Mouse (Mus musculus) layer of hippocampus, adult 11-12 months (tissue): ENCODE results near the gene Spats2.
"Not testable (repeated sequence)": the region's sequence is repeated elsewhere in the genome, so short reads cannot be mapped to it uniquely, and the experiment has no call there.

Source experiments
- DNase-seq: peaks from one replicate; pipeline ENCODE4 v3.0.0; 2022; ENCODE audit warnings: low spot score

Gene Spats2

DNA sequence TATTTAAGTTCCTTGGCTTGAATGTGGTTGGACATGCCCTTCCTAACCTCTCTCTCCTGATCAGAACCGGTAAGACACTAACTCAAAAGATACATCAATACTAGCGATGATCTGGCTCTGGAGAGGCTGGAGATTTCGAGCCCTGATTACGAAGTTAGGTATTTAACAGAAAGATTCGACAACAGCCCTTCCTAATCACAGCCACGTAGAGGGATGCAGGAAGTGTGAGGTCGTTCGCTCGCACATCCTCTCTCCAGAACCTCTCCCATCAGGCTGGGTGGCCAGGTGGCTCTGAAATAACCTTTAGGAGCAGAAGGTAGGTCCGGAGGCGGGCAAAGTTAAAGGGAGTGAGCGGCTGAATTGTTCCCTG is at the start of gene Spats2:
Gene Spats2 (plus strand): TSS at position 206 of the 370 bp plus-strand sequence.
- DNase-seq, result no peak

DNA sequence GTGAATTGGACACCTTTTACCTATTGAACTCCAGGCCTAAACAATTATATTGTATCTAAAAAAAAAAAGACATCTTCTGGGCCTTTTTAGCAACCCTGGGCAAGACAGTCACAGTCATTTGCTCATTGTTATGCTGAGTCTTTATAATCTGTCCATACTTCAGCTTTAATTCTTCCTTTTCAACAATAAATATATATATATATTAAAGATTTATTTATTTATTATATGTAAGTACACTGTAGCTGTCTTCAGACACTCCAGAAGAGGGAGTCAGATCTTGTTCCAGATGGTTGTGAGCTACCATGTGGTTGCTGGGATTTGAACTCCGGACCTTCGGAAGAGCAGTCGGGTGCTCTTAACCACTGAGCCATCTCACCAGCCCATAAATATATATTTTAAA is 49.7 kb upstream of the Spats2 start:
- DNase-seq, result not testable (repeated sequence)

DNA sequence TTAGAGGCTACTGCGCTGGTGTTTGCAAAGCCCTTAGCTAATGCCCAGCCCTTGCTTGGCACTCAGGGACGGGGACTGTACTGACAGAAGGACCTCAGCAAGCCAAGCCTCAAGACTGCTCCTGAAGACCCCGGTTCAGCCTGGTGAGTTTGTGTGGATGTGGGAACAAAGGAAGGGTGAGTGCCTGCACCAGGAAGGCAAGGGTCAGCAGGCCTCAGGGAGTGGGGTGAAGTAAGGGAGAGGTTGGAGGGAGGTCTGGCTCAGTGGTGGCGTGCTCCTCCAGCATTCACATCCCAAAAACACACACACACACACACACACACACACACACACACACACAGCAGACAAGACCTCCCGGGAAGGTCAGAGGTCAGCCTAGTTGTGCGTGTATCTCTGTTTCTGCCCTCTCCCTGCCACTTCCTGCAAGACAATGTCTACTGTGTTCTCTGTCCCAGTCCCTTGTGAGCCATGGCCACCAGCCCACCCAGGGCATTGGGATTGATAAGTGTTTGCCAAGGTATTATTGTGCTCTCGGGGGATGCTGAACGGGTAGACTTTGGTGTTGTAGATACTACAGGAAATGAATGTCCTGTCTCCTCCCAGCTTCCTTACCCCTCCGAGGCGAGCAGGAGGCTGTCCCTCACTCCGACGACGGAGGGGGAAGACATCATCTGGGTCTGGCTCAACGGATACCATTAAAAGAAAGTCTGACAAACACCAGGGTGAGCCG is 47.4 kb upstream of the Spats2 start:
- no peak for DNase-seq

DNA sequence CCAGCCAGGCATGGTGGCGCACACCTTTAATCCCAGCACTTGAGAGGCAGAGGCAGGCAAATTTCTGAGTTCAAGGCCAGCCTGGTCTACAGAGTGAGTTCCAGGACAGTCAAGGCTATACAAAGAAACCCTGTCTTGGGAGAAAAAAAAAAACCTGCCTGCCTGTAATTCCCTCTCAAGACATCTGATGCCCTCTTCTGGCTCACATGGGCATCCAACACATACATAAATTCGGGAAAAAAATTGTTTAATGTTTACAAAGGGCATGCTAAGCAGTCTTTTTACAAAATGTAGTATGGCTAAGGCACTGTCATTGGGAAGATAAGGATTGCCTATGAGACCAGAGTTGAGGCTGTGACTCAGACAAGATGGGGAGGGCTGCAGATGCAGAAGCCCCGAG is 45.9 kb upstream of the Spats2 start:
- no peak for DNase-seq

DNA sequence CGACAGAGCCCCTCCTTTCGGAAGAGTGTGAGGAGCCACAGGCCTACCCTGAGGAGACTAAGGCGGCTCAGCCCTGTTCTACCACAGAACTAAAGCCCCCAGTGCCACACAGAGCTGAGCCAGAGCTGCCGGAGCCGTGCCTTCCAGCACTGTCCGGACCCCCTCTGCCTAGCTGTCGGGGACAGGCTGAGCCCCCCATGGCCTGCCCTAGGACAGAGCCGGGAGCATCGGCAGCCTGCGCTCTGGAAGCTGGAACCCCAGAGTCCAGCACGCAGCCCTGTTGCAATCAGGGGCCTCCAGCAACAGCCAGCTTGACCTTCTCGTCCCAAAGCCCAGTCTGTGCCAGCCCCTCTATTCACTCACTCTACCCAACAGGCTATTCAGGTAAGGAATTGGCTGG is 43.4 kb upstream of the Spats2 start:
- no peak for DNase-seq

DNA sequence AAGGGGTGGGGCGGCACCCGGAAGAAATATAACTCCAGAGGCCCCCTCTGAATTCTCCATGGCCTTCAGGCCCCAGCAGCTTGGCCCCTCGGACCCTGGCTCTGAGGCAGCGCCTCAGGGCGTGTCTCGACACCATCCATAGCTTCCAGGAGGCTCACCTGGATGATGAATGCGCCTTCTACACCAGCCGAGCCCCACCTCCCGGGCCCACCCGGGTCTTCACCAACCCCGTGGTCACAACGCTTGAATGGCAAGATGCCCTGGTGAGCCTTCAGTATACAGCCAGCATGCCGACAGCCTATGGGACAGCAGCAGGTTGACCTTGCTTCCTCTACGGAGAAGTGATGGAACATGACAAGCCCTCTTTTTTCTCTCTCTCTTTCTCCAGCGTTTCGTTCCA is 42.9 kb upstream of the Spats2 start:
- DNase-seq, result no peak

DNA sequence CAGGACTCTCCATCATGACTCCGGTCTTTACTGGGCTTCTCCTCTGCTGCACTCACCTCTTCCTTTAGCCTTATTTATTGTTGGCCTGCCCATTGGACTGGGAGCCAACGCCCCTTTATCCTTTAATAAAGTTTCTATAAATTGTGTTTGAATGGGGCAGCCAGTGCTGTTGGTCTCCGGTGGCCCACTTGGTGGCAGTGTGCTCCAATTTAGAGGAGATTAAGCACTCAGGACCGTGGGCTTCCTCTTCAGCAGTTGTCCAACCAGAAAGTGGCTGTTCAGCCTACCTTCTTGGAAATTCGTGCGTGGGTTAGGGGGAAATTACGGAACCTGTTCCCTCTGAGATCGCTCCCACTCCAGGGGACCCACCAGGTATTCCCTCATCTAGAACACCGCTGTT is 42.5 kb upstream of the Spats2 start:
- peak; percentile 56 for DNase-seq

DNA sequence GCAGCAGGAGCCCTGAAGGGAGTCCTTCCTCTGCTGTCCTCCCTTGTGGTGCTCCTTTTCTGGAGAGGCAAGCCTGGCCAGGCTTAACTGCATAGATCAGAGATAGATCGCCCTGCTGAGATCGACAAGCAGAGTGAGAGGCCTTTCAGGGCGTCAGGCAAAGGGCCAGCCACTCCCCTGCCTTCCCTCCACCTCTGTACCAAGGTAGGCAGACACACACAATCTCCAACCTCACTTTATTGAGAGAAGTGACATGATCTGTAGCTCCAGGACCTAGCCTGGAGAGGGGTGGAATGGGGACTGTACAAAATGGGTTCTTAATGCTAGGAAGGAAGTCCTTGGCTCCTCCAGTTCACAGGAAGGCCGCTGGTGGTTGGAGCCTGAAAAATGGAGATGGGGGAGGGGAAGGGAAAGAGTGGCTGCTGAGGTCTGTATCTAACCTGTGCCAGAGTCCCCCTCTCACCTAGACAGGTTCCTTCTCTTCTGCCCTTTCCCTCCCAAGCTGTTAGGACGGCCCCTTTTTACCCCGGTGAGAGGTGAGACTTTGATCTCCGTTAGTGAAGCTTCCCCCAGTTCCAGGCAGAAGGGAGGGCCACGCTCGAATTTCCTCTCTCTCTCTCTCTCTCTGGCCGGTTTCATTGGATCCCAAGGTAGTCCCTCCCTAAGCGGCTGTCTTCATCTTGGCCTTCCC is 41.7 kb upstream of the Spats2 start:
- no peak for DNase-seq

DNA sequence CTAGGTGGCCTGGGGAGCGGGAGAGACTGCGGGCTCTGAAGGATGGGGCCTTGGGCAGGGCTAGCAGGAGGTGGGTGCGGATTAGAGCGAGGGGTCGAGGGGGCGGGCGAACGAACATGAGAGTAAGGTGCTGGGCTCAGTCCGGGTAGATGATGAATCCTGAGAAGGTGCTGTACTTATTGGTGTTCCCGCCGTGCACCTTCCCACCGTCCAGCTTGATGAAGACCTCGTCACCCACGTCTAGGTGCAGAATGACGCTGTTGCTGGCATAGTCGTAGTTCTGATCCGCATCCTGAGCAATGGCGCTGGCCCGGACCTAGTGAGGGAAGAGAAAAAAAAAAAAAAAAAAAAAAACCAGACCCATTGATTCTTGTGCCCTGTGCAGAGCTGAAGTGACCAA is 41.1 kb upstream of the Spats2 start:
- no peak for DNase-seq

DNA sequence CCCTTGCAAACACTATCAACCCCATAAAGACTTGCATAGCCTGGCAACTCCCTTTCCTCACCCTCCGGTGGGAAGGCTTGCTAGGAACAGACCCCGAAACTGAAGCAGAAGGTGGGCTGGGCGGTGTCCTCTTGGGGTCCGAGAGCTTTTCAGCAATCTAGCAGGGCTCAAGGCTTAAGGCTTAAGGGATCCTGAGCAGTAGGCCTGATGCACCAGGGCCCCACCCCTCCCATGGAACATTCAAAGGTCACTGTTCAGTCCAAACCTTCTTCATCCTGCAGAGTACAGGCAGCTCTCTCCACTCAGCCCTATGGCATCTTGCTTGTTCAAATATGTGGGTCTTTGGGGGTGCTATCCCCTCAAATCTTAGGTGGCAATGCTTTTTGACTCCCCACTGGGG is 39.7 kb upstream of the Spats2 start:
- no peak for DNase-seq

DNA sequence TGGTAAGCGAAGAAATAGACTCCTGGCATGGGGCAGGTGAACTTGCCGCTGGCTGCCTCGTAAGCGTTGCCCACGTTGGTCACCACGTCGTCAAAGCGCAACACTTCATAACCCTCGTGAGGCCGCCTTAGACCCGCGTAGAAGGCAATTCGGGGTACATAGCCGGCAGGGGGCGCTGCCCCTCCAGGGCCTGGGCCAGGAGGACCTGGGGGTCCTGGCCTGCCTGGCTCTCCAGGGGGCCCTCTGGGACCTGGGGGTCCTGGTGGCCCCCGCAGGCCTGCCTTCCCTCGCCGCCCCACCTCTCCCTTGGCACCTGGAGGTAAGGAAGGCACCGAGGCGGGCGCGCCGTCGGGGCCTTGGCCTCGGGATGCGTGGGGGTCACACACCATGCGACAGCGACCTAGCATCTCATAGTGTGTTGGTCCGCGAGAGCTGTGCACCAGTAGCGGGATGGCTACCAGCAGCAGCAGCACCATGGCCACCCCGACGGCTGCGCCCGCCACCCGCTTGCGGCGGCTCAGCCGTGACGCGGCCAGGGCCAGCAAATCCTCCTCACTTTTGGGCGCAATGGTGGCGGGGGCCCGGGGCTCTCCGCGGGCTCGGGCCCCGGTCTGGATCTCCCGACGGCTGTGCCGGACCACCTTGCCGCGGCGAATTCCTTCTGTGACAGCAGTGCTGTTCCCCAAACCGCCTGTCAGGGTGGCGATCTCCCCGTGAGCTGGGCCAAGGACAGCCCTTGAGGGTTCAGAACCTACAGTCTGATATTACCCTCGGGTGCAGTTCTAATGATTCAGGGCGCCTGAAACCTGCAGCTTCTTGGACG is 38.3 kb upstream of the Spats2 start, which contains the start of gene C1ql4:
Gene C1ql4 (minus strand): TSS at position 565 of the 823 bp plus-strand sequence.
- no peak for DNase-seq

DNA sequence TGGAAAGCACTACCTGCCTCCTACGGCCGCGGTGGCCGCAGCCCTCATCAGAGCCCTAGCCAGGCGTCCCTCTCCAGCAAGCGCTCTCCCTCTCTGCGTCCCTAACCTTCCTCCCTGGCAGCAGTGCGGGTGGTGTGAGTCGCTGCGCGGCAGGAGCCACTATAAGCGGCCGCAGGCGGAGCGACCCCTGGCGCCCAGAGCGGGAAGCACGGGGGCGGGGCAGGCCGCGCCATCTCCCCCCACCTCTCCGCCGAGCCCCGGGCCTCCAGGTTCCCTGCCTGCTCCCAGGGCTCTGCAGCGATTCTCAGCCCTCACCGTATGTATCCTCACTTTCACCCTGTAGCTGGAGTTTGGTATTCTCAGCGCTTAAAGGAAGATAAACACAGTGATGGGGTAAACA is 37.4 kb upstream of the Spats2 start:
- DNase-seq, result peak; percentile 32

DNA sequence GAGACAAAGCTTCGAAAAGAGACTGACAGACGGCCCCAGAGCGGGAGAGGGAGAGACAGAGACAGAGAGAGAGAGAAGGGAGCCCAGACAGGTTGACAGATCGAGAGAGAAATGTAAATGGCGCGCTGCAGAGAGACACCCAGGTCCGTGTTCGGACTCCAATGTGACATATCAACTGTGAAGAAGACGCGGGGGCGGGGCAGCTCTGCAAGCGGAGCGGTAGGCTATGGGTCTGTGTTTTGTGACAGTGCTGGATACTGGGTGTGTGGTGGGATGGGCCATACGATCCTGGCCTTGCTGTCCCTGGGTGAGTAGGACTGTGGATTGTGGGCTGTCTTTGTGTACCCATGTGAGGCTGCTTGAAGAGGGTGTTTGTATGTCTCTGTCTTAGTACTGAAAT is 36.6 kb upstream of the Spats2 start:
- DNase-seq, result no peak

DNA sequence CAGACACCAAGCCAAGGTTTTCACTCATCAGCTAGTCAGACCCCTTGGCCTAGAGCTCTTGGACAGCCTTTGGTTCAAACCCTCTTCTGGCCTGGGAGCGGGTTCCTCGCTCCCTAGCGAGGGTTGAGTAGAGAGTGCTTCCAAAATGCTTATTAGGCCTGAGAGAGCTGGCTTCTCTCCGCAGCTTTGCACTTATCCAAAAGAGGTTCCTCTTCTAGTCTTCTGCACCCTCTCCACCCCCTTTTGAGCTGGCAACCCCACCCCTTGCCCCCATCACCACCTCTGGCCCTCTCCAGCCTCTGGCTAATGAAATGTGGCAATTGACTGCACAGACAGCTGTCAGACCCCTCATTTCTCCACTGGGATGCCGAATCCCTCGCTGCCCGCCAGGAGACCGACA is 32.8 kb upstream of the Spats2 start, which contains the start of gene Dnajc22:
Gene Dnajc22 (plus strand): TSS at position 301 of the 400 bp plus-strand sequence.
- no peak for DNase-seq

DNA sequence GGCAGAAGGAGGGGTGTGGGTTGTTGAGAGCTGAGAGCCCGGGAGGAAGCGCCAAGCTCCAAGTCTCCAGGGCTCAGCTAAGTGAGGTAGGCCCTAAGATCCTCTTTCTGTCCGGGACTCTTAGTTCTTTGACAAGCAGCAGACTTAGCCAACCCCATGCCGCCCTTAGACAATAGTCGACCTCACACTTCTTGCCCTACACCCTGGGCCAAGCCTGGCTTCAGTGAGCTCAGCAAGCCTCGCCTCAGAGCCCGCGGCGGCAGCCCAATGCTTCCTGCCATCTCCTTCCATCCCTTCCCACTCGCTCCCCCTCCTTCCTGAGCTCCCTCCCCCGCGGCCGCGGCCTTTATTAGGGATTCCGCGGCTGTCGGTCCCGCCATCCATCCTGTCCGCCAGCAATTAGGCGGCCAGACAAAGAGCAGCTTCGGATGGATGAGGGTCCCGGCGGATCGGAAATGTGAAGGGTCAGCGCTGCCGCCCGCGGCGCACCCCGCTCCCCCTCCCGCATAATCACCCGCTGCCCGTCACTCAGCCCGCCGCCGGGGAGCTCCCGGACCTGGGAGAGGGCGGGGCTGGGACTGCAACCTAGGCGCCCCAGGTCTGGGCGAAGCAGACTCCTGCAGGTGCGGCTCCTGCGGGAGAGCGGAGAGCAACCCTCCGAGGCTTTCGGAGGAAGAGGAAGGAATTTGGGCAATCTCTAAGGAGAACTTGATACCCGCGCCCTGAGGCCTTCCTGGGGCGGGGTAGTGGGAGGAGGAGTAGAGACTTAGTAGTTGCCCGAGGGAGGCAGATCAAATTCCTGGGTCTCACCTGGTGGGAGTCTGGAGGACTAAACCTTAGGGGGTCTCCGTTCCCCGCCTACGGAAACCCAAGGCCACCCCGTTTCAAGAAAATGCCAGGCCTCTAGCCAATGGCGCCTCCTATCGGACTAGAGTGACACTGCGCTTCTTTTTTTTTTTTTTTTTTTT is 32.1 kb upstream of the Spats2 start:
- peak; percentile 35 for DNase-seq

DNA sequence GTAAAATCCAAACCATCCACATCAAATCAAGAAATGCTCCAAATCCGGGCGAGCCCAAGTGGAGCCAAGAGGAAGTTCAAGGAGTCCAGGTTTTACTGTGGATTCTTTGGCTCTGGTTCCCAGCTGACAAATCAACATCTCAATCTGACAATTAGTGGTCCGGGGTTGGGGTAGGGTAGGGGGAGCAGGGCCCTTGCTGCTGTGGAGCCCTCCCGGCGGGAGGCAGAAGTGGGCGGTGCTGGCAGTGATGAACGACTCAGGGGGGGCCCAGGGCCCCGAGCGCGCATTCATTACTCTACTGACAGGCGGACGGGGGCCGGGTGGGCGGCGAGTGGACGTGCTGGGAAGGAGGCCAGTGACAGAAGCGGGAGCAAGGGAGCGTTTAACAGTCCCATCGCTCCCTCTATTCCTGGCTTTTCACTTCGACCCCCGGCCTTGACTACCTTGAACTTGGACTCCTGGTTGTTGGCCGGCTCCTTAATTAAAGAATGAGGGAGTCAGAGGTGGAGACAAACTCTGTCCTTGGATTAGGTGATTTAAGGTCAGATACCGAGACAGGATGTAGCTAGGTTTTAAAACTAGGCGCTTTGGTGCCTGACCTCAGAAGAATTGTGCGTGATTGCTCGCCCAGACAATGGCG is 31.0 kb upstream of the Spats2 start:
- peak; percentile 25 for DNase-seq

DNA sequence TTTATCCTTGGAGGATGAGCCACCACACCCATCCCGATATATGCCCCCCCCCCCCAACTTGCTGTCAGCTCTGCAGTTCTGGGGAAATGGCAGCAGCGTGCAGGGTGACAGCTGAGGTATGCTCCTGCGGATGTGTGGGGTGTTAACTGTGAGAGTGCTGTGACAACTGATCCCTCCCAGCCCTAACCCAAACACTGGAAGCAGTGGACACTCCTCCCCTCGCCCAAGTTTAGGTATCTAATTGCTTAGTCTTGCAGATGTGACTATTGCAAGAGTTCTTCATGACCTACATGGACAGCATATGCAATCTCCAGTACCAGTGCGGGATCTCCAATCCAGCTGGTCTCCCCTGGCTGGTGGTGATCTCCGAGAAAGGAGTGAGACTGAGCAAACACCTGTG is 30.4 kb upstream of the Spats2 start:
- no peak for DNase-seq

DNA sequence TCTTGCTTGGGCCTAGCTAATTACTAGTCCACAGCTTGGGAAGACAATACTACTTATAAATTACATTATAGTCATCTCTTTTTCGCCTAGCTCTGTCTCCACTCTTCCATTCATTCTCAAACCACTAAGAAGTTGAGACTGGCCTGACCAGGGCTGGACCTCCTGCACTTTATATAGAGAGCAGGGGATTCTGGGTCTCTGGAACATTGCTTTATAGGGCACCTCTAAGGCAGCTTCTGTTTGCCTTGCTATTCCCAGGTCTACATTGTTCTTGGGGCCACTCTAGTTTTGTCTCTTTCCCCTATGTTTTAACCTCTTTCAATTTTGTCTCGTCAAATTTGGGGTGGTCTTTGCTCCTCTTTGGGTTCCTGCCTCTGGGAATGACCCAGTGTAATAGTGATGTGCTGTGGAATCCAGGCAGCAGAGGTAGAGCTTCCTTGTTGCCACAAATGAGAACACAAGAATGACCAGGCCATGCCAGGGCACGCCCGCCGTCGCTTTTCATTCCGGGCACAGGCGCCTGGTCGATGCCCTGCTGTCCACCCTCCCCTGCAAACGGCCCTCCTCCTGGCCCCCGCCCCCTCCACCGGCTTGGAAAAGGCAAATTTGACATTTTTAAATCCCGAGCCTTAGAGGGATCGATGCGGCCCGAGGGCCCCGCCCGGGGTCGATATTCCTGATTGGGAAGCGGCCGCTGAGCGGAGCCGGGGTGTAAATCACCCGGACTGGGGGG is 29.5 kb upstream of the Spats2 start:
- DNase-seq, result no peak

DNA sequence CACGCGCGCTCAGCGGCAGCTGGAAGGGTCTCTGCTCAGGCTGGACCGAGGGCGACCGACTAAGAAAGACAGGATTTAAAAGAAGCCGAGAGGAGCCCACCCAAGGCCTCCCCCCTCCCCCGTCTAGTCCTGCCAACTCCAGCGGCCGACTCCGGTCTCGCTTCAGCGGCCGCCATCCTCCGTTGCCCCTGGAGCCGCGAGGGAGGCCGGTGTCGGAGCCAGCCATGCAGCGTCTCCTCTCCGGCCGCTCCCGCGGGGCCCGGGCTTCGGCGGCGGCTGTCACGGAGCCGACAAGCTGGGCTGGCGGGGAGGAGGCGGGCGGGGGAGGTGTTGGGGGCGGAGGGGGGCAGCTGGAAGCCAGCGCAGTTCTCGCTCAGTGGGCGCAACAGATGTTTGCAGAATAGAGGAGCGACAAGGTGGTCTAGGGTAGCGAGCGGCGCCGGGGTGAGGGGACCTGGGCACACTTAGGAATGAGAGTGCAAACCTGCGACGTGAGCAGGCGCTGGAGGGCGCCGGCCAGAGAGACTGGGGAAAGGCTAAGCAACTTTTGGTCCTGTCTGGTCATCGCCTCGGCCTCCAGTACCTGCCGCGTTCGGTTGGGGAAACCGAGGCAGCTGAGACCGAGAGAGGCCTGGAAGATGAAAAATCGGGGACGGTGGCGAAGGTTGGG is 28.8 kb upstream of the Spats2 start:
- DNase-seq, result no peak
